Mouse (Mus musculus) heart, postnatal 0 days (tissue): ENCODE measurements around the gene Pcbp3.

ENCODE experiments used
- CTCF ChIP-seq: IDR thresholded peaks from 2 replicates; pipeline ENCODE4 v1.5.1; 2016; ENCODE audit warnings: antibody characterized with exemption, control low read depth, low read depth
- EP300 ChIP-seq: IDR thresholded peaks from 2 replicates; pipeline ENCODE4 v1.6.1; 2016; ENCODE audit warnings: antibody characterized with exemption, low read depth

DNA sequence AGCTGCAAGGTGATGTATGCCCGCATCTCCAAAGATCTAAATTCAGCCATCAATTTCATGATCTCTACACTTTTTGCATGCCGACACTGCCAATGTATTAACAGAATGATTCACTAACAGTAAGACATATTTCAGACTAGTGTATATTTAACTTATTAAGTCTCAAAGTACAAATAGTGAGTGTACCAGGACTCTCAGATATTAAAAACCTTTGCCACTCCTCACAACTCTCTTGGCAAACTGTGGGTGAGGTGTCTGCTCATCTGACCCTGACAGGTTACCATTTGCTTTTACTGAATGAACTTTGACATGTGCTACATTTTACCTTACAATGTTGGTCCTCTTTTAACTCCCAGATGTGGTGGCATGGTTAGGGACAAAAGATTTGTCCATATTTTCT lies 70.2 kb downstream of the Pcbp3 start:
- TF ChIP-seq EP300 (no peak), CTCF (no peak)
